Mouse (Mus musculus) thymus, postnatal 25 days (tissue): ENCODE measurements around the gene Glod4.
"Not testable (repeated sequence)": the region's sequence is repeated elsewhere in the genome, so short reads cannot be mapped to it uniquely, and the experiment has no call there.

Experiments used
- DNase-seq: peaks from one replicate; pipeline ENCODE4 v3.0.0; 2022

The Glod4 gene

DNA sequence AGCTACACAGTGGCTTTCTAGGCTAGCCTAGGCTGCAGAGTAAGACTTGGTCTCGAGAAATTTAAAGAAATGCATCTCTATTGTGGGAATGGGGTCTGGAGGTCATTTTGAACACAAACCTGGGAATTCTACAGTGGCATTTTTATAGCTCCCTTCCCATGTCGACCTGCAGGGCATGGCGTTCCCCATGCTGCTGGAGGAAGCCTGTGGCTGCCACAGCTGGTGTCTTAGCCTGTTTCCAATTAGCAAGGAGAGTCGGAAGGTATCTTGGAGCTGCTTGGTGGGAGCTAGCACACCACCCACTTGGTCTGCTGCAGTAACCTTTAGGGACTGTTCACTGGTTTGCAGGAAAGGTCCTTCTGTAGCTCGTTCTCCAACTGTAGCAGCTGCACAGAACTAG is 12.6 kb upstream of the Glod4 start:
- no peak for DNase-seq

DNA sequence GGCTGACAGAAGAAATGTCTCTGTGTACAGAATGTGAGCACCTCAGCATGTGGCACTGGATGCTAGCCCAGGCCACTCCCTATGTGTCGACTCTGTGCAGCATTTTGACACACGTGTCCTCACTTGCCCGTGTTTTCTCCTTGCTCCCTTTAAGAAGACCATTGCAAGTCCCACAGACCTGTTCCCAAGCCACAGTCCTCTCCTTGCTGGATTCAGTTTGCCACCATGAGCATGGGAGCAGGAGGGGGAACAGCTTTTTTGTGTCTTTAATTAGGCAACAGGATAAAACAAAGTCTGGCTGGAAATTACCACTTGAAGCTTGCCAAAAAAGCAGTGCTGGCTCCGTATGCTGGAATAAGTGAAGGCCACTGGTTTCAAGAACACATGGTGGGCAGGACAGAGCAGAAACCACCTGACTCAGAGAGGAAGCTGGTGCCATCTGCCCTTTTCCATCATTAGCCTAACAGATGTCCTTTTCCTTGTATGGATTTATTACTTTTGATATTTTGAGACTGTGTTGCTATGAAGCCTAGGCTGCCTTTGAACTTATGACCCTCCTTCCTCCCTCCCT is 12.0 kb upstream of the Glod4 start:
- DNase-seq, result no peak

DNA sequence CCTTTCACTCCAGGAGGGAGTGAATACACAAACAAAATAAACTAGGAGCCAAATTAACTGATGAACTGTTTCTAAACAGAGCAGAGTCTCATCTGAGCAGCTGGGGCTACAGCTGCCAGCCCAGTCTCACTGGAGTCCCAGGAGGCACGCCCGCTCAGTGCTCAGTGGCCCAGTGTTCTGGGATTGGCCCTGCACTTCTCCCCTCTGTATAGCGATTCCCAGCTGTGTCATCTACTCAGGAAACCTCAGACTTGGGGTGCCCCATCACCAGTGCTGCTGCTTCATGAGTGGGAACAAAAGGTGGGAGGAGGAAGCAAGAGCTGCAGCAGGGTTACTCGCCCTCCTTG is 10.4 kb upstream of the Glod4 start:
- DNase-seq, result no peak

DNA sequence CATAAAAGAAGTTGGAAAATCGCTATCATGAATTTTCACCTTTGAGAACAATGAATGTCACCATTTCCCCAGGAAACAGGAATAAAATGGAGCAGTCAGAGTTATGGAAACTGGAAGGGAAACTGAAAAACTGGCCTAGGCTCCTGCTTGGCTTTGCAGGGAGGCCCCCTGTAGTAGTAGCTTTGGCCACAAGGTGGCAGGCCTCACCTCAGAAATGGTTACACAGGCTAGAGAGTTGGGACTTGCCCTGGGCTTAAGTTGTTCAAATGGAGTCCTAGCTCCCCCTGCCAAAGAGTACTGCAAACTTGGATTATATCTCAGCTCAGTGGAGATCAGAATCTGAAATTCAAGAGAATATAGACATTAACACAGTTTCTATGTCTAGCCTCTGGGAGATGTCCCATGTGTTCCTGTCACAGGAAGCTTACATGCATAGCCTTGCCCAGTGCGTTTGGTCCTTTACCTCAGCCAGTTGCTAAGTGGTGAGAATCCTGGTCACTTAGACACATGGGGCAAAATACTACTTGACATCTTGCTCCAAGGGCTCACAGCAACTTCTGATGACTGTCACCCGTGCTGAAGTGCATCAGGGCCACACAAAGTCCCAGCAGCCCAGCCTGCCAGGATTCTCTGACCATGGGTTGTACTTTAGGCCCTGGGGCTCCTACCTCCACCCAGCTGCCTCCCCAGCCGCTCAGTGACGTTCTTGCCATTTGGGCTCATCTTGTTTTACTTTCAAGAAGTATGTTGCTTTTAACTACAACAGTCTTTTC is 9.8 kb upstream of the Glod4 start:
- peak; percentile 85 for DNase-seq

DNA sequence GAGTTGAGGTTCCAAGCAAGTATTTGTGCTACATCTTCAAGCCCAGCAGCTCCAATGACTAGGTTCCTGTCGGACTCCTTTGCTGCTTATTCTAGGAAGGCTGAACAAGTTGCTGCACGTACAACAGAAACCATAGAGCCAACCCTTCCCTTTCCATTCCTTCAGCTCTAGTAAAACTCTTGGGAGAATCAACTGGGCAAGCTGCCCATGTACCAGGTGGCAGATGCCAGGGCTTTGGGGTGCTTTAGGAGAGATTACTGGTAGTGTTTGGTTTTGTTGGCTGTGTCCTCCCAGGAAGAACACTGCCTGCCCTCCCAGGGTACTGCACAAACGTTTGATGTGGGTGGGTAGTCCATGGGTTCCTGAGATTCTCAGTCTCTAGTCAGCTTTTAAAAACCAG is 8.5 kb upstream of the Glod4 start:
- no peak for DNase-seq

DNA sequence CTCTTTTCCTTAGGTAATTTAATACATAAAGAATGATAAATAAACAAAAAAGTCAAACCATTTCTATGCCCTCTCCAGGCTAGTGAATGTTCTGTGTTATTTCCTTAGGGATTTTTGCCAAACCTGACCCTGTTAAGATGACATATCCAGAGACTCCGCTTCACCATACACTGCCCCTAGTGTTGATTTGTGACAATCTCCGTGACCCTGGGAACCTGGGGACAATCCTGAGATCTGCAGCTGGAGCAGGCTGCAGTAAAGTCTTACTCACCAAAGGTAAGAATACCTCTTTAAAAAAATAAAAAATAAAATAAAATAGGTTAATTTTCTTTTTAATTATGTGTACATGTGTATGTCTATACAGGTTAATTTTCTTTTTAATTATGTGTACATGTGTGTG is 3.7 kb upstream of the Glod4 start:
- DNase-seq, result no peak

DNA sequence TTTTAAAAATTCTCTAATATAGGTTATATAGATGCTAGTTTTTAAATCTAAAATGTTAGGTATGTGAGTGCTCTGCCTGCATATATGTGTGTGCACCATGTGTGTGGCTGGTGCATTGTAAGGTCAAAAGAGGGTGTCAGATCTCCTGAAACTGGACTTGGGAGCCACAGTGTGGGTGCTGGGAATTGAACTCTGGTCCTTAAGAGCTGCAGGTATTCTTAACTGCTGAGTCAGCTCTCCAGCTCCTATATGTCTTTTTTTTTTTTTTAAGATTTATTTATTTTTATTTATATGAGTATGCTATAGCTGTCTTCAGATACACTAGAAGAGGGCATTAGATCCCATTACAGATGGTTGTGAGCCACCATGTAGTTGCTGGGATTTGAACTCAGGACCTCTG is 2.9 kb upstream of the Glod4 start:
- DNase-seq, result no peak

DNA sequence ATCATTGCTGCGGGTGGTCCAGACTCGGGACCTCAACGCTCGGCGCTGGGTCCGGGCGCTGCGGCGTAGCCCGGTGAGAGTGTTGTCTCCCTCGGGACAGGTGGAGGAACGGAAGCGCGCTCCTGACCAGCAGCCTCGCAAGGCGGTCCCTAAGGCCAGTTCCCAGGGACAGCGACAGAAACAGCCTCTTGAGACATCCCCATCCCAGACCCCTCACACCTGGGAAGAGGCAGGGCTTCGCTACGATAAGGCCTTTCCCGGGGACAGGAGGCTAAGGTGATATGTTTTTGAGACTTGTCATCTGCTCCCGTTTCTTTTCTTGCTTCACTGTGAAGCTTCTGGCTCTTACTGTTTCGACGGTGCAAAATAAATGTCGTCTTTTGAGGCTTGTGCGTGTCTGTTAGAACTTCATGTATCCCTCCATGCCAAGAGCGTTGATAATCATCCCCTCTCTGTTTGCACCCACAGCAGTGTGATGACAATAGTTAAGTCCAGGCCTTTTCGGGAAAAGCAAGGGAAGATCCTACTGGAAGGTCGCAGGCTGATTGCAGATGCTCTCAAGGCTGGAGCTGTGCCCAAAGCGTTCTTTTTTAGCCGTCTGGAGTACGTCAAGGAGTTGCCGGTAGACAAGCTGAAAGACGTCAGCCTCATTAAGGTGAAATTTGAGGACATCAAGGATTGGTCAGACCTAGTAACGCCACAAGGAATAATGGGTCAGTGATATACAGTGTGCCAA is 454 bp upstream of the Glod4 start:
- DNase-seq, result no peak

DNA sequence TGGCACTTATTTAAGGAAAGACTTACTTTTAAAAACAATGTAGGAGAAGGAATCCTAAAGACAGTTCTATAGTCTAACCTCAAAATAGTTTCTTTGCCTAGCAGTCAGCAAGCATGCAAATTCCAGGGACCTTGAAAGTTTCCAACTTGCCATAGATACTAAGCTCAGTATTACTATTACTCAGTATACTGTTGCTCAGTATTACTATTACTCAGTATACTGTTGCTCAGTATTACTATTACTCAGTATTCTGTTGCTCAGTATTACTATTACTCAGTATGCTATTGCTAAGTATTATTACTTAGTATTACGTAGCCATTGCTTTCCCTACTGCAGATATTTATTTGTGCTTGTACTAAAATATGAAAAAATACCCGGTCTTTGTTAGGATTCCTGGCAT is 3.8 kb downstream of the Glod4 start:
- DNase-seq, result no peak

DNA sequence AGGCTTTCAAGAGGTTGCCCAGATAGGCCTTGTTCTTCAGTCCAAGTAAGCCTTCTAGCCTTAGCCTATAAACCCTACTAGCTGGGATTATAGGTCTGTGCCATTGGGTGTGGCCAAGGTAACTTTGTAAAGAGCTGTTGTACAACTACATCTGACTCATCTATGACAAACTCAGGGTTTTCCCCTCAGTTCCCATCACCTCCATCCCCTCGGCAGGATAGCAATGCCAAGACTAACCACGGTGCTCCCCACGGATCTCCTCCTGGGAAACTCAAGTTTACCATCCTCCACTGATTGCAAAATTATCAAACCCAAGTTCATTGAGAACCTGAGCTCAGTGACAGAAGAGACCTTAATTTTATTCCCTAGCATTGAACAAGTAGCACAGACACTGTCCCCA is 7.4 kb downstream of the Glod4 start:
- no peak for DNase-seq

DNA sequence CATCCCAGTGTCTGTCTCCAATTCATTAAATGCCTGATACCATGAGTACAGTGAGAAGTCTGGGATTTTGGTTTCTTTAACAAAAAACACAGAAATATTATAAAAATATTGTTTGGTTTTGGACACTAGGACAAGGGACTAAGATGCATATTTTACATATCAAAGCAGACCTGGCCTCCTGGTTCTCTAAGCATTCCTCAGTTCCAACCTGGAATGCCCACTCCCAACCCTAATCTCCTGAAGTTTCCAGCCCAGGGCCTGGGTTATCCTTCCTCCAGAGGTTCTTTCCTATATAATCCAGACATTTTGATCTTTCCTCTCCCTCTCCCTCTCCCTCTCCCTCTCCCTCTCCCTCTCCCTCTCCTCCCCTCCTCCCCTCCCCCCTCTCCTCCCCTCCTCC is 18.5 kb downstream of the Glod4 start:
- DNase-seq, result no peak

DNA sequence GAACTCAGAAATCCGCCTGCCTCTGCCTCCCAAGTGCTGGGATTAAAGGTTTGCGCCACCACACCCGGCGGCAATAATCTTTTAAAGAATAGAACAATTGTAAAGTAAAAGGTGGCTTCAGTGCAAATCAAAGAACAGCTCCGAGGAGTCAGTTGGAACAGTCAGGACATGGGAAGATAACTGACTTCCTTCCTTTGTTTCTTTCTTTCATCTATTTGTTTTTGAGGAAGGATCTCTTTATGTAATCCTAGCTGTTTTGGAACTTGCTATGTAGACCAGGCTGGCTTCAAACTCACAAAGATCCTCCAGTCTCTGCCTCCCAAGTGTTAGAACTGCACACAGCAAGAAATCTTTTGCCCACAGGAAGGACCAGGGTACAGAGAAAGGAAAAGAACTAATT is 18.9 kb downstream of the Glod4 start:
- no peak for DNase-seq

DNA sequence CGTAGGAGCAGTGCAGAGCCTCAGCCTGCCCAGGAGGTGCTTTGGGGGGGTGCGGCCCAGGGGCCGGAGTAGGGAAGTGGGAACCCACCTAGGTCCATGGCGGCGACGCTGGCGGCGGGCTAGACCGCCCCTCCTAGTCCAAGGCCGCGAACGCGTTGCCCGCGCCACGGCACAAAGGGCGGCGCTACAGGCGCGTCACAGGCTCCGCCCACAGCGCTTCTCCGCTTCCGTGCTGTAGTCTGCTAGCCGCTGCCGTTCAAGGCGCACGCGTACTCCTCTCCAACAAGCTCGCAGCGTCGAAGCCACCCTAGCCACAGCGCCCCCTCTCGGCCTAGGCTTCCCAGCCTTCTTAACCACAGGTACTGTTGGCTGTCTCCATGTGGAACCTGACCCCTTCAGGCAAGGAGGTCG is 26.1 kb downstream of the Glod4 start, which contains the start of the genes Dbil5 and Gemin4:
Gene Dbil5 (plus strand): TSS at position 219 of the 411 bp plus-strand sequence.
Gene Gemin4 (minus strand): TSS at position 275 of the 411 bp plus-strand sequence.
- peak; percentile 97 for DNase-seq

DNA sequence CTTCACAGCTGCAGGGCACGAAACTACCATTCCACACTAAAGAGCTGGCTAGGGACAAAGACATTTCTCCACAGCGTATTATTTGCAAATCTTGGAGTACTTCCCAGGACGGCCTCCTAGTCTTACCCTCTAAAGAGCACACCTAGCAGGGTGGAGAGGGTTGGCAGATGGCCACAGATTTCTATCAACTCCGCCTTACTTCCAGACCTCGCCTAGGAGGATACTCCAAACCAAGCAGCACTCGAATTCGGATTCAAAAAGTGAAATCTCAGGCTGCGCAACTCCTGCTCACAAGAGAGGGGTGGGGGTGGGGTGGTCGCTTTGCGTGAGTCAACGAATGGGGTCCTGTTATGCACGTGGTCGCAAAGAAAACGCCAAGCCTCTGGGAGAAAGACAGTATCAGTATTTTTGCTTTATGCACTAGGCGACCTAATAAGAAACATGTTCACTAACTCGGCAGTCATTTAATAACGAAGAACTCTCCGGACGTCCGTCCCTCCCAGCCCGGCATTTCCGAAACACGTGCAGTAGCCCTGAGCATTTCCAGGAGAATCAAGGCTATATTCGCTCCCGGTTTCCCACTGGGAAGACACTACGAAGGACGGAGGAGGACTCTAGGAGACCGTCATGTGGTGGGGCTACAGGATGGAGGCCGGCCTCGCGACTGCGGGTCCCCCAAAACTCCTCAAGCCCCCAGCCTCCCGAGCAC is 26.7 kb downstream of the Glod4 start:
- peak; percentile 7 for DNase-seq

DNA sequence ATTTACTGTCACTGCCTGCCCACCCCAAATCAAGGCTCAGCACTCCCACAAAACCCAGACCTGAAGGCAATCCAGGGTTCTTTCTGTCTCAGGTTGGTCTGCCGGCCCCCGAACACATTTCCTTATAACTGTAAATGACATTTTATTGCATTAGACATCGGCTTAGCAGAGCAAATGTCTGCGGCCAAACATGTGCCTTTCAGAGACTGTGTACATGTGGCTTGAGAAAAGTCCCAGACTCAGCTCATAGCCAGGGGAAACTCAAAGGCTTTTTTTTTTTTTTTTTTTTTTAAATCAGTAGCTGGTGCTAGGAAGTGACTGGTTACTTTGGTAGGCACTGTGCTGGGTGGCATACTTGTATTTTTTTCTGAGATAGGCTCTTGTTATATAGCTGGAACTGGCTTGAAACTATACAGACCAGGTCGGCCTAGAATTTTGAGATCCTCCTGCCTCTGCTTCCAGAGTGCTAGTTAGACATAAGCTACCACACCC is 27.4 kb downstream of the Glod4 start:
- DNase-seq, result no peak

DNA sequence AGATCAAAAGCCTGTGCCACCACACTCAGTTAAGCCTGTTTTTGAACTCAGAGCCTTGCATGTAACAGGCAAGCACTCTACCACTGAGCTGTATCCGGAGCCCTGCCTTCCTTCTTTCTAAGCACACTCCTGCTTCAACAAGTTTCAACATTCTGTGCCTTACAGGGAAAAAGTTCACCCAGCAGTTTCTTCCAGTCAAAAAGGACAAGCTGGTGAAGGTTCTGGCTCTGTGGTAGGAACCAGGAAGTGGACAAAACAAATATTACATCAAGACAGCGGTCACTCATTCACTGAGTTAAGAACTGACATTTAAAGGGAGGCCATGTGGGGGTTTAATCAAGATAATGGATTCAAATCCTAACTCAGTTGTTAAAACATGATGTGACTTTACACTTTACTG is 28.5 kb downstream of the Glod4 start:
- DNase-seq, result no peak

DNA sequence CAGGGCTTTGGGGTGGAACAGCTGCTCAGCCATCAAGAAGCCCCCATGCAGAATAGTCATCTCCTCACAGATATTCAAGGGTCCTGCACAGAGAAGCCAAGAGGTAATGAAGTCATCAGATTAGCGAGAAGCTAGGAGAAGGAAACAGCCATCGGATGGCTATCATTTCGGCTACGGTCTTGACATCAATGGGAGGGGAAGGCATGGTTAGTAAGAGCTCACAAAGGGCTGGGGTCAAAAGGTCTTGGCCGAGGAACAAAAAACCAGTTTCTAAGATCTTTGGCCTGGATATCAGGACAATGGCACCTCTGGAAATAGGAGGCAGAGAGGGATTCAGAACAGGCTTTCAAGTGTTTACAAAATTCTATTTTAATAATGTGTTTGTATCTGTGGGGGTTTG is 29.7 kb downstream of the Glod4 start:
- no peak for DNase-seq

DNA sequence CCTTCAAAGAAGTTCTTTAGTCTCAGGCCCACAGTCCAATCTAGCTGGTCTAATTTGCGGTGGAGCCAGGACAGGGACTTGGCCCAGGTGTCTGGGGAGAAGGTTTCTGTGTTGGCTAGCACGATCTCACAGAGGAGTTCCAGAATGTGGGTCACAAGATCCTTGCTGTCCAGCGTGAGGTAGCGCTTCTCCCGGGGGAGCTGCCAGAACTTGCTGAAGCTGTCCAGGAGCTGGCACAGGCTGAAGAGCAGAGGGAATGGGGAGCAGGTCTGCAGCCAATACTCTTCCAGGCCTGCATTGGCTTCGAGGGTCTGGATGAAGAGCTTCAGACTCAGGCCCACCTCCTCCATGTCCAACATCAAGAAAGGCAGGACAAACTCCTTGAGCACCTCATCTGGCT is 31.9 kb downstream of the Glod4 start:
- DNase-seq, result not testable (repeated sequence)

DNA sequence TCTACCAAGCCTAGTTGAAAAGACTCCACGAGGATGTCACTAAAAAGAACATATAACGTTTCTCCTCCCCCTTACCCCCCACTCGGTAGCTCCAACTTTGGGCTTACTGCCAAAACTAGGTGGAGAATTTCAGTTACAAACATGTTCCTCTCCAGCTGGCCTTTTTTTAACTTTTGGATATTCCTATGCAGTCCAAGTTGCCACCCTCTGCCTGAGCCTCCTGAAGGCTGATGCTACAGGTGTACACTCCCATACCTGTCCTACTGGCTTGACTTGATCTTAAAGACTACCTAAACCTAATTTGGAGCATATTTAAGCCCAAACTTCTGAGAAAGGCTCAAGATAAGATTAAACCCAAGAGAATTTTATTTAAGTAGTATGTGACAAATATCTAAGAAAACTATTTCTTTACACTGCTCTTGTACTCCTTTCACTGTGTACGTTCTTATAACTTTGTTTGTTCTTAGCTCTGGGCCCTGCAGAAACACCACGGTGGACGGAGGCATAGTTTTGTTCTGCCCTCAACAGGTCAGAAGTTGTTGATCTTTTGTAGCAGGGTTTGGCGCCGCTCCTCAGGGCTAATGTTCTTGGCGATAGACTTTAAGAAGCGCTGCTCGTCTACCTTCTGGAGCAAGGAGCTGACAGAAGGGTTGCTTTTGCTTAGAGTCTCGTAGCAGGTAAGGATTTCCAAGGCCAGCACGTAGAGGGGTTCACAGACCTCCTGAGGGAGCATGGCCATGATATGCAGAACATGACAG is 33.1 kb downstream of the Glod4 start:
- DNase-seq, result no peak

DNA sequence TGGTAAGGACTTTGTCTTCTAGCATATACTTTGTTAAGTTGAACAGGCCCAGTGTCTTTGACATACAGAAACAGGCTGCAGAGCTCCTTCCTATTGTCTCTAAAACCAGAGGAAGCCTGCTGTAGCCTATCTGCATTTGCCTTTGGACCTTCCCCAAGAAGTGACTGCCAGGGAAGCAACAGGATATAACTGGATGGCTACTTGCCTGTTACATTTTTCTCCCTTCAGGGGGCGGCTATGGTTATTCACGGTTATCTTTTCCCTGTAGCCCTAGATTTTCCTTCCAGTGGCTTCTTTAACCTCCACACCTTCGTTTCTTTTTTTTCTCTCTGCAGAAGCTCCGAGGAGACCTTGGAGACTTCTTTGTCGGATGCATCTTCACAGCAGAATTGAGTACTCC is 36.7 kb downstream of the Glod4 start:
- DNase-seq, result no peak

DNA sequence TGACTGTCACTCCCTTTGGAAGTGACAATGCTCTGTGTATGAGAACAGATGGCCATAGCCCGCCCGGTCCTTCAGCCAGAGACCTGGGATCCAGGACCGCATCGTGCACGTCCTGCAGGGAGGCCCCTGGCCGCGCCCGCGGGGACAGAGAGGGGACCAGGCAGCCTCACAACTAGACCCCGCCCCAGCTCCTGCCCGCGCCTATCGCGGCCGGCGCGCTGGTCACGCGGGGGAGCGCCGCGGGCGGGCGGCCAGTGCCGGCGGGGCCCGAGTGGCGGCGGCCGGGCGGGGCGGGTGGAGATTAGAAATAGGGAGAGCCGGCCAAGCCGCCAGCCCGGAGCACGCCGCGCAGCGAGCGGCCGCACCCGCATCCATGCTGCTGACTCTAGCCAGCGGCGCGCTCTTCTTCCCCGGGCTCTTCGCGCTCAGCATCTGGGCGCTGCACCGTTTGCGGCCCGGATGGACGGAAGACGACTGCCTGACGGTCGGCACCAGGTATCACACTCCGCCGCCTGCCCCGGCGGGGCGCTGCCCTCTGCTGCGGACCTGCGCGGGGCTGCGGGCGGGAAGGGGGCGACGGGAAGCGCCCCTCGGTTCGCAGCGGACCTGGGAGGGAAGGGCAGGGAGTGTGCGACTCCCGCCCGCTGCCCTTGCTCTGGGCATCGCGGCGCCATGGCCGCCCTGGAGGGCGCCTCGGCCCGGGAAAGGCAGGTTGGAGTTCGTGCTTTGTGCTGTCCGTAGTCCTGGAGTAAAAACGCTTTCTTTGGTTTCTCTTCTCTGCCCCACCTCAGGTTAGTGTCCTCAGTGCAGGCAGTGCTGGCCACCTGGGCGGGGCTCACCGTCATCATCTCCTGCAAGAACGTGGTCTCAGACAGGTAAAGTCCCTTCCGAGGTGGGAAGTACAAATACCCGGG is 41.5 kb downstream of the Glod4 start:
- DNase-seq, result peak; percentile 25
